In genomic region chr2:164912151-164912550, GRCm38 (mm10) we compare ENCODE assay signal across 8 mouse cellular contexts. TPM values are rescaled to one million over a fixed set of nuclear protein-coding genes. Genes with fewer than 3 reads are reported as not detected.
DNase-seq lines count a peak whose midpoint lies in the region; ATAC-seq and TF ChIP-seq lines count a peak whose summit lies in the region.

No protein-coding gene starts in this region.

- intact Hi-C loops in left cerebral cortex, adult 2 months (cut with DNase I): loop anchor here (5.0 kb wide), 1 partner anchor 120 kb away; the partner anchor contains the start of gene Ncoa5

- peaks cover 25% of the 10 kb centered on the region; the same call in 1 of the 2 replicates for H3K4me1 ChIP-seq in spleen, adult 2 months (ENCODE audit: control insufficient read depth, insufficient read depth, insufficient read length)
- no peaks in the 10 kb centered on the region for H3K4me1 ChIP-seq in embryonic facial prominence, embryonic 11.5 days (ENCODE audit: control insufficient read depth, insufficient read depth, low read length)
- H3K4me1 ChIP-seq in heart, embryonic 16.5 days (ENCODE audit: control insufficient read depth, insufficient read depth, low read length): peaks cover 26% of the 10 kb centered on the region
- peaks cover 68% of the 10 kb centered on the region for H3K4me1 ChIP-seq in megakaryocyte, embryonic 14.5 days

- peak in 1 of 2 experiments; percentile 41 for DNase-seq in spleen, adult 2 months (ENCODE audit: low read depth in 1 of 2, low spot score in 2 of 2)
- DNase-seq in spleen, postnatal 14 days (ENCODE audit: low spot score in 2 of 2): no peak
- DNase-seq in embryonic facial prominence, embryonic 11.5 days (ENCODE audit: low spot score): peak; percentile 31
- DNase-seq in left cerebral cortex, adult 2 months (ENCODE audit: extremely low spot score in 1 of 2, low spot score in 2 of 2): peak in 1 of 2 experiments; percentile 43
- DNase-seq in splenic B cell, adult 2 months (ENCODE audit: low read depth, low spot score): peak; percentile 73
- no peak for DNase-seq in cerebellum, postnatal 4 days (ENCODE audit: low spot score in 2 of 2)

- H3K4me3 ChIP-seq in spleen, adult 2 months (ENCODE audit: extremely low read depth, insufficient read depth, insufficient read length): peak overlapping the region; percentile 96
- H3K4me3 ChIP-seq in embryonic facial prominence, embryonic 11.5 days (ENCODE audit: low read depth, low read length): peak overlapping the region; percentile 73
- H3K4me3 ChIP-seq in heart, embryonic 16.5 days (ENCODE audit: low read length): peak overlapping the region; percentile 96
- H3K4me3 ChIP-seq in left cerebral cortex, adult 2 months: peak overlapping the region; percentile 91
- peak overlapping the region; percentile 95 for H3K4me3 ChIP-seq in megakaryocyte, embryonic 14.5 days (replicated peaks)

- TF ChIP-seq CTCF in spleen, adult 2 months (IDR thresholded peaks at IDR 0.05; ENCODE audit: extremely low read depth, insufficient read depth, insufficient read length, insufficient replicate concordance): no peak
- no peak for TF ChIP-seq CTCF in left cerebral cortex, adult 2 months (IDR thresholded peaks at IDR 0.05)

- WGBS in spleen, adult 2 months: 5% methylated on average over 12 of the region's 12 CpGs
- 19% methylated on average over 12 of the region's 12 CpGs for WGBS in embryonic facial prominence, embryonic 11.5 days
- 4% methylated on average over 12 of the region's 12 CpGs for WGBS in heart, embryonic 16.5 days

- no peak for TF ChIP-seq POLR2A in spleen, adult 2 months (IDR thresholded peaks at IDR 0.05; ENCODE audit: low read depth, low read length)

- no peaks in the 10 kb centered on the region for H3K9me3 ChIP-seq in embryonic facial prominence, embryonic 11.5 days (replicated peaks; ENCODE audit: control insufficient read depth, low read length)
- no peaks in the 10 kb centered on the region for H3K9me3 ChIP-seq in heart, embryonic 16.5 days (replicated peaks; ENCODE audit: control insufficient read depth, low read length)
- H3K9me3 ChIP-seq in megakaryocyte, embryonic 14.5 days: peaks cover 4% of the 10 kb centered on the region; the same call in 1 of the 2 replicates

- peak overlapping the region; percentile 100 for H3K27ac ChIP-seq in spleen, adult 2 months (ENCODE audit: insufficient read depth, low read length)
- H3K27ac ChIP-seq in embryonic facial prominence, embryonic 11.5 days (replicated peaks; ENCODE audit: low read depth, low read length): peak overlapping the region; percentile 98
- peak overlapping the region; percentile 98 for H3K27ac ChIP-seq in heart, embryonic 16.5 days (ENCODE audit: low read length)
- peak overlapping the region; percentile 100 for H3K27ac ChIP-seq in left cerebral cortex, adult 2 months

- H3K36me3 ChIP-seq in spleen, adult 2 months (ENCODE audit: control insufficient read depth, insufficient read depth, low read length): peaks cover 14% of the 10 kb centered on the region
- peaks cover 17% of the 10 kb centered on the region for H3K36me3 ChIP-seq in embryonic facial prominence, embryonic 11.5 days (replicated peaks; ENCODE audit: control insufficient read depth, insufficient read depth, low read depth, low read length)
- peaks cover 18% of the 10 kb centered on the region for H3K36me3 ChIP-seq in heart, embryonic 16.5 days (ENCODE audit: control insufficient read depth, insufficient read depth)
- H3K36me3 ChIP-seq in megakaryocyte, embryonic 14.5 days (replicated peaks; ENCODE audit: low read length): peaks cover 34% of the 10 kb centered on the region
- peaks cover 10% of the 10 kb centered on the region for H3K36me3 ChIP-seq in splenic B cell, adult 2 months (ENCODE audit: control insufficient read depth, insufficient read depth, low read length, poor library complexity, severe bottlenecking)

- peak overlapping the region; percentile 83 for H3K4me2 ChIP-seq in embryonic facial prominence, embryonic 11.5 days (ENCODE audit: low read depth, low read length)
- peak overlapping the region; percentile 82 for H3K4me2 ChIP-seq in heart, embryonic 16.5 days (ENCODE audit: low read depth, low read length)

- no peaks in the 10 kb centered on the region for H3K27me3 ChIP-seq in spleen, adult 2 months (ENCODE audit: control insufficient read depth, insufficient read depth, low read length)
- H3K27me3 ChIP-seq in embryonic facial prominence, embryonic 11.5 days (ENCODE audit: control insufficient read depth, insufficient read depth, low read length): no peaks in the 10 kb centered on the region
- H3K27me3 ChIP-seq in heart, embryonic 16.5 days (ENCODE audit: control insufficient read depth, insufficient read depth, low read length): no peaks in the 10 kb centered on the region
- no peaks in the 10 kb centered on the region for H3K27me3 ChIP-seq in megakaryocyte, embryonic 14.5 days (replicated peaks)
- no peaks in the 10 kb centered on the region; the same call in 1 of the 2 replicates for H3K27me3 ChIP-seq in splenic B cell, adult 2 months (ENCODE audit: control insufficient read depth, insufficient read depth, low read length, poor library complexity, severe bottlenecking)

- peak; percentile 8; the same call in 1 of the 2 replicates for ATAC-seq in embryonic facial prominence, embryonic 11.5 days (replicated peaks; ENCODE audit: insufficient number of reproducible peaks, low FRiP score, low TSS enrichment, low read depth)
- ATAC-seq in heart, embryonic 16.5 days (replicated peaks; ENCODE audit: extremely low read depth, insufficient read depth, low FRiP score): peak; percentile 63

- peak overlapping the region; percentile 98 for H3K9ac ChIP-seq in embryonic facial prominence, embryonic 11.5 days (replicated peaks; ENCODE audit: low read length)
- peak overlapping the region; percentile 98 for H3K9ac ChIP-seq in heart, embryonic 16.5 days (ENCODE audit: low read length)

RNA-seq across cellular contexts. Expression of gene Zfp335, which starts 0.6 kb away (rescaled TPM):
- polyA plus RNA-seq in spleen, adult 2 months (2012; rRNA removed): 37.8 and 47.5 TPM in 2 replicates
- 8.0 and 10.0 TPM in 2 replicates for polyA plus RNA-seq in embryonic facial prominence, embryonic 11.5 days (2014; fragmentation: Nextera tagmentation; extraction: Ambion mirVana)
- 9.2 and 9.5 TPM in 2 replicates for polyA plus RNA-seq in heart, embryonic 16.5 days (2015; fragmentation: Nextera tagmentation; extraction: Ambion mirVana)
- total RNA-seq in left cerebral cortex, adult 2 months (2021): 10 to 100 TPM; 27.2 to 28.0 TPM
- polyA plus RNA-seq in megakaryocyte, embryonic 14.5 days (2012; ENCODE audit: insufficient read depth, low replicate concordance): 21.8 and 45.9 TPM in 2 replicates

RNA-seq across cellular contexts. Expression of gene Mmp9, which starts 28.4 kb away (rescaled TPM):
- 16.0 and 26.6 TPM in 2 replicates for polyA plus RNA-seq in spleen, adult 2 months (2012; rRNA removed)
- polyA plus RNA-seq in embryonic facial prominence, embryonic 11.5 days (2014; fragmentation: Nextera tagmentation; extraction: Ambion mirVana): 1.5 and 1.6 TPM in 2 replicates
- polyA plus RNA-seq in heart, embryonic 16.5 days (2015; fragmentation: Nextera tagmentation; extraction: Ambion mirVana): 3.8 and 9.7 TPM in 2 replicates
- 1 to 10 TPM; 1.4 TPM for total RNA-seq in left cerebral cortex, adult 2 months (2021)
- 2.4 TPM in 1 of 2 replicates, not detected in the other for polyA plus RNA-seq in megakaryocyte, embryonic 14.5 days (2012; ENCODE audit: insufficient read depth, low replicate concordance)

RNA-seq across cellular contexts. Expression of gene Pcif1, which starts 33.0 kb away (rescaled TPM):
- polyA plus RNA-seq in spleen, adult 2 months (2012; rRNA removed): 33.2 and 36.7 TPM in 2 replicates
- polyA plus RNA-seq in embryonic facial prominence, embryonic 11.5 days (2014; fragmentation: Nextera tagmentation; extraction: Ambion mirVana): 57.1 and 68.6 TPM in 2 replicates
- 53.4 and 54.5 TPM in 2 replicates for polyA plus RNA-seq in heart, embryonic 16.5 days (2015; fragmentation: Nextera tagmentation; extraction: Ambion mirVana)
- total RNA-seq in left cerebral cortex, adult 2 months (2021): 10 to 100 TPM; 44.8 to 48.8 TPM
- polyA plus RNA-seq in megakaryocyte, embryonic 14.5 days (2012; ENCODE audit: insufficient read depth, low replicate concordance): 120 and 158 TPM in 2 replicates

RNA-seq across cellular contexts. Expression of gene Slc12a5, which starts 48.5 kb away (rescaled TPM):
- polyA plus RNA-seq in spleen, adult 2 months (2012; rRNA removed): 1.2 and 1.3 TPM in 2 replicates
- 0.94 and 1.4 TPM in 2 replicates for polyA plus RNA-seq in embryonic facial prominence, embryonic 11.5 days (2014; fragmentation: Nextera tagmentation; extraction: Ambion mirVana)
- 0.21 and 0.68 TPM in 2 replicates for polyA plus RNA-seq in heart, embryonic 16.5 days (2015; fragmentation: Nextera tagmentation; extraction: Ambion mirVana)
- 100 to 1,000 TPM; 575 to 581 TPM for total RNA-seq in left cerebral cortex, adult 2 months (2021)
- 0.47 and 0.89 TPM in 2 replicates for polyA plus RNA-seq in megakaryocyte, embryonic 14.5 days (2012; ENCODE audit: insufficient read depth, low replicate concordance)

RNA-seq across cellular contexts. Expression of gene Pltp, which starts 54.6 kb away (rescaled TPM):
- 48.3 and 51.8 TPM in 2 replicates for polyA plus RNA-seq in spleen, adult 2 months (2012; rRNA removed)
- 41.8 and 50.2 TPM in 2 replicates for polyA plus RNA-seq in embryonic facial prominence, embryonic 11.5 days (2014; fragmentation: Nextera tagmentation; extraction: Ambion mirVana)
- polyA plus RNA-seq in heart, embryonic 16.5 days (2015; fragmentation: Nextera tagmentation; extraction: Ambion mirVana): 52.0 and 67.2 TPM in 2 replicates
- total RNA-seq in left cerebral cortex, adult 2 months (2021): 10 to 100 TPM; 78.1 to 82.4 TPM
- polyA plus RNA-seq in megakaryocyte, embryonic 14.5 days (2012; ENCODE audit: insufficient read depth, low replicate concordance): 15.1 and 146 TPM in 2 replicates

Comparison
In these comparisons a context has a peak if more than half of its experiments do, and no peak if none do; other contexts are left out.
1. DNase-seq: peak in embryonic facial prominence, embryonic 11.5 days (single experiment) and splenic B cell, adult 2 months (single experiment); none in spleen, postnatal 14 days (0 of 2) and cerebellum, postnatal 4 days (0 of 2).
2. Peak in every context shown above with its lines, with median percentiles within 50 percentile points of each other: H3K27ac ChIP-seq and H3K4me3 ChIP-seq.